Mouse (Mus musculus): ENCODE results near the gene Gm11034. TPM values are rescaled to one million over a fixed set of nuclear protein-coding genes. Genes with fewer than 3 reads are reported as not detected.

The Gm11034 gene
- total and polyA plus RNA-seq, 3 experiments: not detected

DNA sequence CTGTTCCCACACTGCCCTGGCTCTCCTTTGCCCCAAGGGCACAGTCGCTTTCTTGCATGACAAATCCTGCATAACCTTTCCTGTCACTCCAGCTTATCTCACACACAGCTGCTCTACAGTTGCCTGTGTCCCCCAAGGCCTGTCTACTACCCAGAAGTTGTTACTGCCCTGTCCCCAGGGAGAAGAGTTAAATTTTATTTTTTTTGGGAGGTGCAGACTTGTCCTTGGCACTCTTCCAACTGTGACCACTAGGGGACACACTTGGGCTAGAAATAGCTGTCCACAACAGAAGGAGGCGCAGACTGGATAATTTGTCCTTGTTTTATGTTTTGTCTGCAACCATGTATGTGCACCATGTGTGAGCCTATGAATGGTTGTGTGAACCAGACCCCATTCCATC, 47.6 kb upstream of the Gm11034 start:
- Histone ChIP-seq H3K4me2 (ENCODE audit: insufficient read depth, low read depth, poor library complexity, severe bottlenecking) (no peak overlapping the region; the same call in 1 of the 2 replicates), H3K36me3 (replicated peaks in 1 of 2; ENCODE audit: control insufficient read depth in 1 of 2, insufficient read depth in 1 of 2, low read length in 1 of 2) (peaks cover 7 to 19% of the 10 kb centered on the region in 2 experiments), H3K9ac (ENCODE audit: insufficient read depth, low read depth) (no peak overlapping the region), H3K4me3 (replicated peaks in 1 of 3; ENCODE audit: low read depth in 2 of 3, low read length in 2 of 3, poor library complexity in 1 of 3) (no peak overlapping the region), H3K79me2 (replicated peaks; ENCODE audit: control insufficient read depth, extremely low read depth, insufficient read depth, poor library complexity, severe bottlenecking) (no peaks in the 10 kb centered on the region), H3K4me1 (ENCODE audit: control insufficient read depth in 1 of 2, insufficient read depth in 2 of 2) (peaks cover 6 to 39% of the 10 kb centered on the region in 2 experiments; a peak in 3 of 4 replicates), H3K27ac (ENCODE audit: insufficient read depth, low read depth) (no peak overlapping the region), H3K27me3 (replicated peaks) (no peaks in the 10 kb centered on the region), H3K9me3 (replicated peaks; ENCODE audit: low read length) (no peaks in the 10 kb centered on the region)
- in situ Hi-C loops (cut with MboI; ENCODE audit: low pct_ligation_motif_present, low pct_unique_long_range_greater_than_20kb, low sequenced_read_pairs): no loop called here
- 0 out of 2 replicates have a peak, but pooled peaks have one; percentile 5 for TF ChIP-seq JUN (IDR thresholded peaks at IDR 0.05; ENCODE audit: insufficient read depth, low read depth, low read length)
- TF ChIP-seq ZNF384 (IDR thresholded peaks at IDR 0.05; ENCODE audit: low read depth, low read length): peak; percentile 80
- TF ChIP-seq MAFK (IDR thresholded peaks at IDR 0.05; ENCODE audit: insufficient replicate concordance, low read length): peak; percentile 25; the same call in 1 of the 2 replicates
- peak; percentile 68 for TF ChIP-seq MYC (IDR thresholded peaks at IDR 0.05; ENCODE audit: low read depth, low read length)
- peak; percentile 65; the same call in 1 of the 2 replicates for TF ChIP-seq NELFE (IDR thresholded peaks at IDR 0.05; ENCODE audit: low read depth, low read length)
- no peak; the same call in none of the 2 replicates for TF ChIP-seq RAD21 (IDR thresholded peaks at IDR 0.05; ENCODE audit: low read depth, low read length)
- TF ChIP-seq KAT2A (IDR thresholded peaks at IDR 0.05; ENCODE audit: insufficient replicate concordance, low read length): 0 out of 2 replicates have a peak, but pooled peaks have one; percentile 22
- peak; percentile 46 for TF ChIP-seq SIN3A (IDR thresholded peaks at IDR 0.05; ENCODE audit: low read length)
- TF ChIP-seq NRF1 (IDR thresholded peaks at IDR 0.05; ENCODE audit: low read depth, low read length): peak; percentile 16; the same call in 1 of the 2 replicates
- TF ChIP-seq USF2 (conservative IDR thresholded peaks at IDR 0.05; ENCODE audit: low read depth, low read length): no peak
- TF ChIP-seq MXI1 (IDR thresholded peaks at IDR 0.05; ENCODE audit: low read depth, low read length): peak; percentile 34; the same call in 1 of the 2 replicates
- TF ChIP-seq ELF1 (IDR thresholded peaks at IDR 0.05; ENCODE audit: low read depth, low read length): peak; percentile 32; the same call in 1 of the 2 replicates
- TF ChIP-seq HCFC1 (IDR thresholded peaks at IDR 0.05; ENCODE audit: low read depth, low read length): no peak
- TF ChIP-seq RCOR1 (conservative IDR thresholded peaks at IDR 0.05; ENCODE audit: low read depth, low read length): 0 out of 2 replicates have a peak, but pooled peaks have one; percentile 27
- no peak for TF ChIP-seq EP300 (IDR thresholded peaks at IDR 0.05; ENCODE audit: low read length)
- no peak for TF ChIP-seq UBTF (IDR thresholded peaks at IDR 0.05; ENCODE audit: low read depth, low read length)
- peak; percentile 99 for TF ChIP-seq SMC3 (IDR thresholded peaks at IDR 0.05; ENCODE audit: low read depth, low read length)
- TF ChIP-seq CTCF (conservative IDR thresholded peaks at IDR 0.05 in 1 of 2, IDR thresholded peaks at IDR 0.05 in 1 of 2; ENCODE audit: low read depth in 2 of 2, low read length in 2 of 2): peak; percentile 98 to 99
- TF ChIP-seq JUND (conservative IDR thresholded peaks at IDR 0.05; ENCODE audit: low read depth, low read length): no peak
- TF ChIP-seq ZC3H11A (IDR thresholded peaks at IDR 0.05; ENCODE audit: low read depth, low read length): peak; percentile 95
- TF ChIP-seq IRF4 (IDR thresholded peaks at IDR 0.05; ENCODE audit: low read depth, low read length): peak; percentile 70
- TF ChIP-seq MAZ (IDR thresholded peaks at IDR 0.05; ENCODE audit: low read depth, low read length): no peak
- 0 out of 2 replicates have a peak, but pooled peaks have one; percentile 65 for TF ChIP-seq E2F4 (IDR thresholded peaks at IDR 0.05; ENCODE audit: insufficient replicate concordance, low read depth, low read length)
- no peak for TF ChIP-seq CHD2 (IDR thresholded peaks at IDR 0.05; ENCODE audit: low read length)
- no peak for TF ChIP-seq POLR2A (IDR thresholded peaks at IDR 0.05; ENCODE audit: low read depth, low read length)
- 0 out of 2 replicates have a peak, but pooled peaks have one; percentile 17 for TF ChIP-seq MAX (IDR thresholded peaks at IDR 0.05; ENCODE audit: low read length)
- DNase-seq (ENCODE audit: extremely low read depth): peak; percentile 88
- dilution Hi-C loops (cut with MboI; ENCODE audit: extremely low pct_ligation_motif_present, extremely low pct_unique_long_range_greater_than_20kb, low sequenced_read_pairs): no loop called here

All from CH12.LX (cell line).